Mouse (Mus musculus) left cerebral cortex, postnatal 10 days (tissue): ENCODE measurements around the gene Aldob. TPM values are rescaled to one million over a fixed set of nuclear protein-coding genes. Genes with fewer than 3 reads are reported as not detected.

Experiments
- DNase-seq, 2 experiments: peaks; one replicate each; pipeline ENCODE4 v3.0.0; 2021 to 2022; ENCODE audit warnings: low spot score in 2 of 2, mixed read lengths in 1 of 2; ENCODE audit errors: extremely low spot score in 1 of 2
- intact Hi-C: fragments of 180-260 bp; cut with DNase I; formaldehyde crosslinking; loops from one replicate; pipeline ENCODE4 v1.15.1; 2025
- total RNA-seq, 2 experiments: library from RNA; stranded (reverse); gene quantifications; 2 replicates each; pipeline ENCODE4 v1.2.3; 2021

Gene Aldob
- total RNA-seq, result 1 to 10 TPM; 1.2 to 2.4 TPM

DNA sequence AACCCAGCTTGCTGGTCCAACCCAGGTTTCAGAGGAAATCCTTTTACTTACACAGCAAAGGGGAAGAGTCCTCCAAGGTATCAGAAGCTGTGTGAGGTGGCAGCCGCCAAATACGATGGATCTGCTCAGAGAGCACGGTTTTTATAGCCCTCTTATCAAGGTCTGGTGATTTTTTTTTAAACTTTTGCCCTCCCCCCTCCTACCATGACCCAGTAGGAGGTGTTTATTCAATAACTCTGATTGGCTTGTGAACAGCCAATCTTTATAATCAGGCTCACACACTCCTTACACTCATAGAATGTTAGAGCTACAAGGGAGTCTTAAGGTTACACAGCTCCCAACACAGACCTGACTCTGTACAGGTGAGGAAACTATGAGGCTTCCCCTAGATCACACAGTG, at the start of gene Aldob:
Aldob (minus strand) TSS at position 164 of the 400 bp plus-strand sequence.
- intact Hi-C loops, result no loop called here
- DNase-seq, result no peak

DNA sequence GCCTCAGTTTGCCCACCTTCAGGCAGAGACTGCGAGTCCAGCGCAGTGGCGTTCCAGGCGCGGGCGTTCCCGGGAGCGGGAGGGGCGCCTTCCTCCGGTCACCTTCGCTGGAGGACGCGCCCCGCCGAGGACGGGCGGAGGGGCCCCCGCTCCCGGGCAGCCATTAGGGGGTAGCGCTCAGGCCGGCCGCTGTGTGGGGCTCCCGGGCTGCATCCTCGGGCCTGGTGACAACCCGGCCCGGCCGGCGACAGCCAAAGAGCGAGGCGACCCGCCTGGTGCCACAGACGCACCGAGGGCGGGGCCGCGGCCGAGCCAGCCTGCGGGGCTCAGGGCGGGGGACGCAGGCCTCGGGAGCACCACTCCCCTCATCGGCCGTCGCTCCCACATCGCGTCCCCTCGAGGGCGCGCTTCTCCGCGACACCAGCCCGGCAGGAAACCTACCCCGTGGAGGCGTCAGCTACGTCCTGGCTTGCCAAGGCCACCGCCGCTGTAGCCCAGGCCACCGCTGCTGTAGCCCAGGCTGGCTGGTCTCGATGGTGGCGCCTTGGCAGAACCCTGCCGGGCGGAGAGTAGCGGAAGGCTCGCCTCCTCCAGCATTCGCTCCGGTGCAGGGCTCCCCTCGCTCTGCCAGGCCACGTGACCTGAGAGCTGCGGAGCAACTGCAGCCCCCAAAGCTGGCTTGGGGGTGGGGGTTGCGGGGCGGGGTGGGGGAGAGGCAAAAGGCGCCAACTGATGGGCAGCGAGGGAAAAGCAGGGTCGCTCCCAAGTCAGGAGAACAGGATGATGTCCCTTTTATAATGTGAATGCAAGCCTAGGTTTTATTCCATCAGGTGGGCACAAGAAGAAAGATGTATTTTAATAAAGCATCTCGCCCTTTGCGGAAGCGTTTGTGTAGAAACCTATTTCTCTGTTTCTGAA, 48.1 kb upstream of the Aldob start, which contains the start of gene Tmem246:
Tmem246 (minus strand) TSS at position 694 of the 918 bp plus-strand sequence.
- peak; percentile 62 to 87 for DNase-seq
- intact Hi-C loops, result no loop called here

DNA sequence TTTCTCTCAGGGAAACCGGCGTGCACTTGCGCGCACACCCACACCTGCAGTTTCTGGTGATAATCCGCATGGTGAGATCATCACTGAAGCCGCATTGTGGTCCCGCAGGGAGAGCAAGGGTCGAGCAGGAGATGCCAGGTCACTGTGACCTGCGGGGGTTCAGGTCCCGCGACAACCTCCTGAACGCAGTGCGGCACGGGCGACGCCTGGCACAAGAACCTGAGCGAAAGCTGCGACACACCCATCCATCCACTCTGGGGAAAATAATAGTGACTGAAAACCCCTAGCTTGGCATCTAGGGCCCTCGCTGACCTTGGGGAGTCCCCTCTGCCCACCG, 47.5 kb upstream of the Aldob start:
- intact Hi-C loops, result no loop called here

DNA sequence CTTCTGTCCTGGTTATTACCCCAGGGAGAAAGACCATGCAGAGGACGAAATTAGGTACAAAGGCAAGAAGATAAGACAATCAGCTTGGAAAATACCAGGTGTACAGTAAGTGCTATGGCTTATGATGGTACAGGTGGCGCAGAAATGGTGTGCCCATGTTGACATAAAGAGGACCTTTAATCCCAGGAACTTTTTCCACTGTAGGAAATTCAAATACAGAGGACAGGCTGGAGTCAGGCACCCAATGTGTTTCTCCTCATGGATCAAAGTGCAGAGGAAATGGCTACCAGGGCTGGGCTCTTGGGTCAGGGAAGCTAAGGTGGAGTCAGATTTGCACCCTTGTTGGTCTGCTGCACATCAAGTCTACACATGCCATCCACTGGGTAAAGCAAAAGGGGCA, 40.8 kb upstream of the Aldob start:
- DNase-seq, result no peak
- intact Hi-C loops, result no loop called here

More for the DNA sequence above, 47.5 kb upstream of the Aldob start:
- DNase-seq, result no peak

DNA sequence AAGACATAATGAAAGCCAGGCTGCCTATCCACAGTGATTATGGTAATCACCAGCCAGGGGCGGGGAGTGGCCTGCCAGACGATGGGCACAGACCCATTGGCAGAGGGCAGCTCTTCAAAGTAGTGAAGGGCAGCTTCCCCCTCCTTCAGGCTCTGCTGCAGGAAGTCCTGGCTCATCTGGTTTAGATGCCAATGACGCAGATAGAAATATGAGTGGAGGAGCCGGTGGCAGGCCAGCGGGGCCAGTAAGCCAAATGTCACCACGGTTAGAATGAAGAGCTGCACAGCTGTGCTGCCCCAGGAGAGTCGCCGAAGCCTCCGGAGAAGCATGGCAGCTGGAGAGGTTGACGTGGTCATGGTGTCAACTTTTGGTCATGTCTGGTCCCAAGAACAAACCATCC, 37.5 kb upstream of the Aldob start:
- intact Hi-C loops, result no loop called here

DNA sequence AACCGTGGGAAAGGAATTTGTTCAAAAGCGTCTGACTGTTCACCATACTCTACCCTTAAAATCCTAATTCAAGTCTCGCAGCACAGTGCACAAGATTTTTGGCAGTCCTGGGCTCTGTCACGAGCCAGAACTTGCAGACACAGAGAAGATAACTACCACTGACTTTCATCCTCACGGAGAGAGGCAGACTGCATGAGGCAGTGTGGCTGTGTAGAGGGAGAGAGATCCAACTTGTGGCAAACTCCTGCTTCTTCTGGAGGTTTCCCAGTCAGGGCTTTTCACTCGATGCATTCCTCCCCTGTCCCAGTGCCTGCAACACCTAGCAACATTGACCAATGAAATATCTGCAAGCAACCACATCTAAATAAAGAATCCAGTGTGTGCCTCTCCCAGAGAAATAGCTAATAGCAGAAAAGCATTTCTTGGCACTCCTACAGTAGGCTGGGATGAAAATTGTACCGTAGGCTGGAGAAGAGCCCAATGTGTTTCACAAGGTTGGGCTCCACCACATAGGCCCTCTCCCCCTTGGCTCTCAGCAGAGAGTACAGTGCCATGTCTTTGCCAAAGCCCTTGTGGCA, 36.3 kb upstream of the Aldob start:
- intact Hi-C loops, result no loop called here
- no peak for DNase-seq

More for the DNA sequence above, 37.5 kb upstream of the Aldob start:
- no peak for DNase-seq

DNA sequence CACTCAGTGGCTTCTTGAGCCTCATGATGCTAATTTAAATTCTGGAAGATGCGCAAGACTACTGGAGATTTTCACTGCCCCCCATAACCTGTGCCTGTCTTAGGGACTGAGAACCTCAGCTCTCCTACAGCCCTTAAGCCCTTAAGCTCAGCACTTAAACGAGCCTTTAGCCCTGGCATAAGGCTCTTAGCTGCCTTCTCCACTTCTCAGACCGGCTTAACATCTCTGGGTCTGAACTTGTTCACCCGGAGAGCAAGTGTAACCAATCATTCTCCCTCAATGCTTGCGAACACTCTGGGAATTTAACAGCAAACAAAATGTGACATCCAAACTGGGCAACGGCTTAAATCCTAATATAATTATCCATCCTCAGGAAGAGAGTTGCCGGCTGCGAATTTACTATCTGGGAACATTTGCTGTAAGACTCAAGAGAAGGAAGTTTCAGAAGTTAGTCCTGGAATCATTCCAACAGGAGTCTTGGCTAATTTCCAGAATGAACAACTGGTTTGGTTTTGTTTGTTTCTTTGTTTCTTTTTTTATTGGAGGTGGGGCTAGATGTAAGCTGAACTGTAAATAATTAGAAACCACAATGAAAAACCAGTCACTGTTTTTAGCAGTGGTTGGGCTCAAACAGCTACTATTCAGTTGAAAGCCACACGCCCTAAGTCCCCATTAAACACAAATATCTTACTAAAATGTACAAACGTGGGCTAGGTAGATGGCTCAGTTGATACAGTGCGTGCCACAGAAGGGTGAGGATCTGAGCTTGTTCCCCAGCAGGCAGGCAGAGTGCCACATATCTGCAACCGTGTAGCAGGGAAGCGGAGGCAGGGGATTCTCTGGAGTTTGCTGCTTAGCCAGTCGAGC, 34.9 kb upstream of the Aldob start:
- intact Hi-C loops, result no loop called here
- DNase-seq, result no peak

DNA sequence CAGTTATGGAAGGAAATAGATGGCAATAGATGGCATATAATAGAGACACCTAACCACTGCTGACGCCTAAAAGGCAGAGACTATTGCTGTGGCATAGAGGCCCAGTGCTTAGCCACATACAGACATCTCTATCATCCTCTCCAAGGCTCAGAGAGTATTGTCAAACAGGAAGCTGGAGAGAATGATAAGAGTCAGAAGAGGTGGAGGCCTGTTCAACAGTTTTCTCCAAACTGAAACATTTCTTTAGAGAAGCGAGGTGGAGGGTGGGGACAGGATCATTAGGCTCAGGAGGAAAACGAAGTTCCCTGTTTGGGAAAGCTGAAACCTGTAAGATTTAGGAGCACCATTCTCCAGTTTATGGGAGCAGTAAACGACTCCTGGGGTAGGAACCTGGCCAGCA, 31.9 kb upstream of the Aldob start:
- DNase-seq, result no peak
- intact Hi-C loops, result no loop called here

DNA sequence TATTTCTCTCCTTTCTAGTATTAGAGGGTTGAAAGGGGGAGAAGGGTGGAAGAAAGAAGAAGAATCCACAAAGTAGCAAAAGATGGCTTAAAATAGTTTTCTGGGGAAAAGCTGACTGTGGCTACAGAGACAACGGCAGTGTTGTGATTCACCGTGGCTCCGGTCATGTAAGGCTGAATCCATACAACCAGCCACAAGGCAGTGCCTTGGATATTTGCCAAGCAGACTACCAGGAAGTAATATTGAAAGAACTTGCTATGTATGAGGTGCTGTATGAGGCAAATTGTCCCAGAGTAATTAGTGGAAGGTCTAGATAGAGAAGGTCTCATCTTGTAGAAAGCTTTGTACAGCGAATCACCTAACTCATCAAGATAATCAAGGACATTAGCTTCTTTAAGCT, 22.8 kb upstream of the Aldob start:
- DNase-seq, result no peak
- intact Hi-C loops, result no loop called here

DNA sequence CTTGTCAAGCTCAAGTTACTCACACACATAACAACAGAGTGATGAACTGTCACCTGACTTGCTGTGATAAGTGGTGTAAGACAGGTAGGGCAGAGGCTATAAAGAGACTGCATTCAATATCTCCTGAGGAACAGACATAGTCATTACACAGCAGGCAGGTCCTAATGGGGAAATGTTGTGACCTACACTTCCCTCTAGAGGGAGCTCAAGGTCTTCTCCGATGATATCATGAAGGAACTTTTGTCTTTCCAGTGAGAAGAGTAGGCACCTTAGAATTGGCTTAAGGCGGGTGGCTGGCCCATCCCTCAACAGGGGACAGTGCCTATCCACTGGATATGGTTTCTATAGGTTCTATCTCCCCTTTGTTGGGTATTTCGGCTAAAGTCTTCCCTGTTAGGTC, 18.3 kb upstream of the Aldob start:
- peak; percentile 45 to 60 for DNase-seq
- intact Hi-C loops, result loop anchor here (1.0 kb wide), 1 partner anchor 60 kb away; no protein-coding TSS in a partner anchor

DNA sequence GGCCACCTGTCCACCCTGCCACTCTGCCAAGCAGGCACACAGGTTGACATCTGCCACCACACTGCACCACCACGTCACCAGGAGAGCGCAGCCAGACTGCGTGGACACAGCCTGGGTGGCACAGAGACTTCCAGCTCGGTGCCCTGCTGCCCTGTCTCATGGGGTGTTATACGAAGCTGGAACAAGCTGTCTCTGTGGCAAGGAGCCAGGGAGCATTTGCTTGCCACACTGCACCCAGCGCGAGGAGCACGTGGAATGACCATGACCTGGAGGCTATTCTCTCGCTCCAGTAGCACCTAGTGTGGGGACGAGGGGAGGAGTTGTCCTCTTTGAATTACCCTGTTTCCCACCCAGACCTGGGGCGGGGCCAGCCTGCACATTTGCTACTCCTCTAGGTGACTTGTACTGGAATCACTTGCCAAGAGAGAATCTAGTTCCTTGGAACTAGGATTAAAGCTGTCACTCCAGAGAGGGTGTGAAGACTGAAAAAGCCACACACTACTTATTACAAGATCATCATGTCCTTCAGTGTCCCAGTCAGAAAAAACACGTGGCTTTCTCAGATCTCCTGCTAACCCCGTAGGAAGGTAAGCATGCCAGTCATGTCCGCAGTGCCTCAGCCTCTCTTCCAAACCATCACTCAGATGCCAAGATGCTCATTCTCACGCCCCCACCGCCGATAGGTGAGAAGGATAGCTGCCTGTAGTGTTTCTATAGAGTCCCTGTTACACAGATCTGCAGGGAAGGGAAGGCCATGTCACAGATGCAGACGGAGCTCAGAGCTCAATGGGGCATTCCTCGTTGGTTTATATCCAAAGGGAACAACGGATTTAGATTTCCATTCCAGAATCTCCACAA, 10.8 kb upstream of the Aldob start:
- intact Hi-C loops, result no loop called here
- DNase-seq, result peak in 1 of 2 experiments; percentile 52

DNA sequence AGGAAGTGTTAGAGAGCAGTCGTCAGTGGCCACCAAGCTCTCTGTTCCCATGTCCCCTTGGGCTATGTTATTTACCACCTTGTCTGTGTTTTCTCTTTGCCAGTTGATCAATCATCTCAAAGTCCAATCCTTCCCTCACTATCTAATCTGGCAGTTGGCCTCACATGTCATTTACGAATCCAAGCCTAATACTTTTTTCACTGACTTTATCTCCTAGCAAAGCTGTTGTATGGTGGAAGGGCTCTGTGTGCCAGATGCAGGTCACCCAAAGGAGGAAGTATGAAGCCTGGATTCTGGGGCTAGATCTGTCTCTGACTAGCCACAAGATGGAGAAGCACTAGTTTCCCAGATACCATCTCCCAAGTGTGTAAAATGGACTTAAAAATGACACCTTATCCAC, 8.8 kb upstream of the Aldob start:
- DNase-seq, result no peak
- intact Hi-C loops, result no loop called here

DNA sequence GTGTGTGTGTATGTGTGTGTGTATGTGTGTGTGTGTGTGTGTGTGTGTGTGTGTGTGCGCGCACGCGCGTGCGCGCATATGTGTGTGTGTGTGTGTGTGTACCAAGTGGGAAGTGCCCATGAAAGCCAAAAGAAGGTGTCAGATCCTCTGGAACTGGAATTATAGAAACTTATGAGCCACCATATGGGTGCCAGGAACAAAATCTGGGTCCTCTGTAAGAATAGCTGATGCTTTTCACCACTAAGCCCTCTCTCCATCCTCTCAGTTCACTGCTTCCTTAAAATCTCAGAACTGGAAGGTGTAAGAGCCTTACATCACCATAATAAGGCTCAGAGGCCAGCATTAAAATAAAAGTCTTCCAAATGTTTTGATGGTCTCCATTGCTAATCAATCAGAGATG, 8.0 kb upstream of the Aldob start:
- DNase-seq, result no peak
- intact Hi-C loops, result no loop called here

DNA sequence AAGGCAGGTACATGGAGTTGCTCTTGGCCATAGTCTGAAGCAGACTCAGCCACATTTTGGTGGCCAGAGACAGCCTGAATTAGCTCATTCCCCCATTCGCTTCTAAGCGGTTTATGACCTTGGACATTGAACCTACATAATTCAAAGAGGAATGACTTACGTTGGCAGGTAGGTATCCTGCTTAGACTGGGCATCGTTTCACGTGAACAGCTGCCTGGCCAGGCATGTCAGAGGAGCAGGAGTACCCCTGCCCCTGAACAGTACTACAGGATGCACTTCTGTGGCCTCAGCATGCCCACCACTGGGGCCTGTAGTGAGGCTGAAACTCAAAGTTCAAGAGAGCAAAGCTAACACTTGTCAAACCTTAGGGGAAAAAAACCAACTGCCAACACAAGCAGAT, 4.0 kb upstream of the Aldob start:
- DNase-seq, result no peak
- intact Hi-C loops, result no loop called here

DNA sequence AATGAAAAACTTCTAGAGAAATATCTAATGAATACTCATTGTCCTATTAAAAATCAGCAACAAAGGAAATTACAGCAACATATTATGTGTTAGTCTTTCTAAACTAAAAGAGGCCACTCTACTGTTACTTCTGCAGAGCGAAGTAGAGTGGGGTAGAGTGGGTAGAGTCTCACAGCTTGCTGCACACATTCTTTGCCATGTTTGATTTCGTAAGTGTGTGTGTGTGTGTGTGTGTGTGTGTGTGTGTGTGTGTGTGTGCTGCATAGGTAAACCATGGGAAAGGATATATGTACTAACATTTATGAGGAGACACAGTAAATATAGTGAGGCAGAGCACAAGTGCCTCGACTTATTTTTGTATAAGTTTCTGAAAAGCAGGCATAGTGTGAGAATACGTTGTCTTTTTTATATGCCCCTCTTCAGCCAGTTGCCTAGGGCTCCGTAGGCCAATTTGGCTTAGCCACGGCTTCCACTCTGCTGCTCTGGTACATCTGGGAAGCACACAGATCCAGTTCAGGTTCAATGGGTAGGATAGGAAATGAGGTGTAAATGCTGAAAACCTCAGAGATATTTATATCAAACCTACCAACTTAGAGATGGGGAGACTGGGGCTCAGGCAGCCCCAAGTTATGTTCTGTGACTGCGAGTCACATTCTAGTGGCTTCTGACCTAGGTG, 1.7 kb downstream of the Aldob start:
- DNase-seq, result no peak
- intact Hi-C loops, result no loop called here

DNA sequence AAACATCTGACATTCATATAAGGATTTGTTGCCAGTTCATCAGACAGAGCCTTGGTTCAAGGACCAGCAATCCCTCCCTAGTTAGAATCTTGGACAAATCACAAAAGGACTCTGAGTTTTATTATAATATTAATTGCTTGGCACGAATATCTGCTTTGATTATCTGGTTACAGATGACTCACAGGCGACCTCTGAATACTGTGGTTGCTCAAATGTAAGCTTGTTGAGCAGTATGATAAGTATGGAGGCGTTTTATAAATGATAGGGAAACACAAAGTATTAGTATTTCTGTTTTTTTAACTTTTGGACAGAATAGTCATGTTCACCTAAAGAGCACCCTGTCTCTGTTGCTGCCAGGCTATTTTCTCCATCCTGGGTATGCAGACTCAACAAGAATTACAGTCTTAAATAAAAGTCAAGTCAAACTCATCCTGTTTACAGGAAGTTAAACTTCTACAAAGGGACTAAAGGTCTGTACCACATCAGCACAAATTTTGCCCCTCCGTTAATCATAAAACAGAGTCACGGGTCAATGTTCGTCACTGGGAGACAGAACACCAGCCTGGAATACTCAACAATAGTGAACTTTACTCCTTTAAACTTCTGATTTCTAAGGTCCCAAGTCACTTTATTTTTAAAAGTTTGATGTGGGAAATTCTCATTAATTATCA, 2.3 kb downstream of the Aldob start:
- DNase-seq, result no peak
- intact Hi-C loops, result no loop called here

DNA sequence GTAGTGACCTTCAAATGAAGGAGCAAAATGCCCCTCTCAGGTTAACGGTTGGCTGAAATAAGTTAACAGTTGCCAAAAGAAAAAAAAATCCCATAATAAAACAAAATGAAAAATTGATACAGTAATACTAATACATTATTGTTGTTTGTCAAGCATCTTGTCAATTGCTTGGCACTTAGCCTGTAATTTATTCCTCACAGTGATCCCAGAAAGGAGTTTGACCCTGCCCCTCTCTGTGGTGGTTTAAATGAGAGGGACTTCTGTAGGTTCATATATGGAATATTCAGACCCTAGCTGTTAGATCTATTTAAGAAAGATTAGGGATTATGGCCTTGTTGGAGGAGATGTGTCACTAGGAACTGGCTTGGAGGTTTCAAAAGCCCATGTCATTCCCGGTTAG, 3.3 kb downstream of the Aldob start:
- intact Hi-C loops, result no loop called here
- no peak for DNase-seq

DNA sequence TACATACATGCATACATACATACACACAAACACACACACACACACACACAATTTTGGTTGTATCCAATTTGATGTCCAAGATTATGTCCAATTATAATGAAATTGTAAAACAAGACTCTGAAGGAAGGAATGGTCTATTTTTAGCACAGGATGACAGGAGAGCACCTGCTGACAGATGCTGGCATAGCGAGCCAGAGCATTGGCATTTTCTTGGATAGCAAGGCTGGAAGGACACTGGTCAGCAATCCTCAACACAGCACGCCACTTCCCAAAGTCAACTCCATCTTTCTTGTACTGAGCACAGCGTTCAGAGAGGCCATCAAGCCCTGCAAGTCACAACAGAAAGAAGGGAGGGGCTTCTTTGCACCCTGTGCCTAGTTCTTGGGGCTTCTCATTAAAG, 8.4 kb downstream of the Aldob start:
- intact Hi-C loops, result no loop called here
- no peak for DNase-seq
